Mouse (Mus musculus) heart, adult 9 months (tissue): ENCODE measurements around the gene Mmp27.
A peak's percentile ranks its signal among the peaks of the same experiment; 100 is the strongest.

ENCODE experiments used
- DNase-seq, 2 experiments: peaks; one replicate each; pipeline ENCODE4 v3.0.0; 2022; ENCODE audit warnings: low spot score in 2 of 2

Gene Mmp27

DNA sequence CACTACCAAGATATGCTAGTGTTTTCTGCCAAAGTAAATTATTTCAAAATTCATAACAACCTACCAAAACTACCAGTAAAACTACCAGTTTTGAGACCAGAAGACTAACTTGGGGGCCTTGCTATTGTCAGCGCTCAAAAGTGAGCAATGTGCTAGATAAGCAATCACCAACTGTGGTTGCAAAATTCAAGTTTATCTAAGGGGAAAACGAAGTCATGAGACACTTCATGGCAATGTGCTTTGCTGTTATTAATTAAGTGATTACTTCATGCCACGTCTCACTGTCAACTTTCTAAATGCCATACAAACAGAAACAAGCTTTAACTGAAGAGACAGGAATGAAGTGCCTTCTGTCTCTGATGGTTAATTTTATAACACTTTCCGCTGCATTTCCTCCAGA, at the start of gene Mmp27:
Gene Mmp27, plus strand, starts transcription at position 235 of the 400 bp plus-strand sequence.
- peak in 1 of 2 experiments; percentile 21 for DNase-seq

DNA sequence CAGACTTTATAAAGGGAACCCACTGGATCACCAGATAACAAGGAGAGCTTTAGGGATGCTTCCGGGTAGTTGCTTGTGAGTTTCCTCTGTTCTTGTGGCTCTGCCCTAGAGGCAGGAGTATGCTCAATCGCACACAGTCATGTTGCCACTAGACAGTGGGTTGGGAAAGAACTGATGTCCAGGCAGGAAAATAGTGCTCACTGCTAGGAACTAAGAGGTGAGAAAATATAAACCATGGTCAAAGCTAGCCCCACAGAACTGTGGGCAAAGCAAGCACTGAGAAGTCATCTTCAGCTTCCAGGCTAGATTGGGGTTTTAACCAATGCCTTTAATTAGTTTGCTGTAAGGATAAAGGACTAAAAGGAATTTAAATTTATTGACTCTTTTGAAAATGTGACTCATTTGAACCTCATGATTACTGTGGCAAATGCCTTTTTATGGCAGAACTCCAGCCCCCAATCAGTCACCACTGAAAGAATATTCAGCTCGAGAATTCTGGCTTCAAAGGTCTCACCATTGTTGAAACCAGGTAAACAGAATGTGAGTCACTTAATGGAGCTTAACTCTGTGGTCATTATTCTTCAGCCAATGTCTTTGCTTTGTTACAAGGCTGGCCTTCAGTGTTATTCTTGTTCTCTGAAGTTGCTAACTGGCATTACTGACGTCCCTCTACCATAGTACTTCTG, 44.8 kb upstream of the Mmp27 start:
- DNase-seq: no peak

DNA sequence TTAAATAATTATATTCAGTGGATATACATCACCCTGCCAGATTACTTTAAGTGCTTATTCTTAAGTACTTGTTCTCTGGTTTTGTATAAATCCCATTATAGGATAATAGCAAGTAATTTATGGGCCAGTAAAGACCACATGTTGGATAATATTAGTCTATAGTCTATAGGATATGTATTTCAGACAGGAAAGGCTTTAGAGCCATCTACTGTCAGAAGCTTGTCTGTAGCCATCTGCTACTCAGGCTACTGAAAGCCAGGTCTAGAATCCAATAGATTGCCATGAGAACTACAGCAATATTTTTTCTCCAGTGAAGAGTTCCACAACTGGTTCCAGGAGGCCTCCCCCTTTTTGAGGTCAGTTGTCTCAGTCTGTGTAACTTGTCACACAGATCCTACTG, 28.4 kb upstream of the Mmp27 start:
- no peak for DNase-seq

GRCm38 (mm10) chr9:7544923-7545457, 26.2 kb upstream of the Mmp27 start:
- DNase-seq: peak; percentile 13 to 21

- peak; percentile 74 for DNase-seq
These were observed 25.7 kb upstream of the Mmp27 start for GRCm38 (mm10) chr9:7545471-7545870.

- DNase-seq: no peak
These were observed 25.3 kb upstream of the Mmp27 start for GRCm38 (mm10) chr9:7545920-7546319.

DNA sequence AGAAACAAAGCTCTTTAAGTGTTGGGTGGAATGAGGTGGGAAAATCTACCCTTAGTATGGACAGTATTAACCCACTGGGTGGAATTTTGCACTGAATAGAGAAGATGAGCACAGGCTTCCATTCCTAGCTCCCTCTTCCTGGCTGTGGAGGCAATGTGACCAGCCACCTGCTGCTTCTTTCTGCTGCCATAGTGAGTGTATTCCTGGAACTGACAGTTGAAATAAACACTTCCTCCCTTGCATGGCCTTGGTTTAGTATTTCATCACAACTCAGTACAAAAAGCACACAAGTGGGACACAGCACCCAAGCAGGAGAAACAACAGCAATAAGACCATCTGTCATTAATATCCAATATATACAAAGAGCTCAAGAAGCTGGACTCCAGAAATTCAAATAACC, 19.3 kb upstream of the Mmp27 start:
- DNase-seq: no peak

GRCm38 (mm10) chr9:7553536-7553935, 17.7 kb upstream of the Mmp27 start:
- DNase-seq: no peak

- peak in 1 of 2 experiments; percentile 34 for DNase-seq
These were observed 16.8 kb upstream of the Mmp27 start for GRCm38 (mm10) chr9:7554382-7554781.

GRCm38 (mm10) chr9:7558221-7559017, 12.8 kb upstream of the Mmp27 start, which contains the start of gene Mmp8:
Mmp8 (plus strand) TSS chr9:7558456.
- peak in 1 of 2 experiments; percentile 14 for DNase-seq

DNA sequence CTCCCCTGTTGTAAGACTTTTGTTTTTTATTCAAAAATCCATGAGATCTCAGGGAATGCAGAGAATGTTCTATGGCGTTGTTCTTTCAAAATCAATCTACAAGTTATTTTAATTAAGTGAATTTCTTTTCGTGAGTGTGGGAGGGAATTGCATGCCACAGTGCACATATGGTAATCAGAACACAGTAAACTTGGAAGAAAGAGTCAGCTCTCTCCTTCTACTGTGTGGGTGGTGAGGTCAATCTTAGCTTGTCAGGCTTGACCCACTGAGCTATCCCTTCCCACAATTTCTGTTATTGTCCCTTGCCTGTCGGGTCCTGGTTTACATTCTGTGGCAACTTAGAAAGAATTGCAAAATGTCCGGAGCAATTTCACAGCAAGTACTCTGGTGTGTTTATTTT, 11.2 kb upstream of the Mmp27 start:
- no peak for DNase-seq

GRCm38 (mm10) chr9:7567376-7567775, 3.8 kb upstream of the Mmp27 start:
- peak; percentile 23 to 29 for DNase-seq

GRCm38 (mm10) chr9:7567923-7568322, 3.3 kb upstream of the Mmp27 start:
- no peak for DNase-seq

GRCm38 (mm10) chr9:7570485-7570884, 711 bp upstream of the Mmp27 start:
- peak in 1 of 2 experiments; percentile 22 for DNase-seq

DNA sequence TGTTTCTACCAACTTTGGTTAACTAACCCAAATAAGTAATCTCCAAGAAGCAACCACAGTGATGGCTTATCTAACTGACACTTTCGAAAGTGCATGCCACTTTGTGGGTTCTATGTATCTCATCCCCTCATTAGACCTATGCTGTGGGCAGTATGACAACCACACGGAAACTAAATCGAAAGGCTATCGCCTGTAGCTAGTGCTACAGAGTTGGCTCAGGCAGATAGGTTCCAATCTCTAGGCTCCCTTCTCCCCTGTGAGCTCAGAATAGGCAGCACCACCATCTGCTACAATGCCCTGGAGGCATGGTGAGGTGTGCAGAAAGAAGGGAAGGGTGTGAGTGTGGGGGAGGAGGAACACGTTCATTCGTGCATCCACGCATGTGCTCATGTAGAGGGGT, 992 bp downstream of the Mmp27 start:
- no peak for DNase-seq

DNA sequence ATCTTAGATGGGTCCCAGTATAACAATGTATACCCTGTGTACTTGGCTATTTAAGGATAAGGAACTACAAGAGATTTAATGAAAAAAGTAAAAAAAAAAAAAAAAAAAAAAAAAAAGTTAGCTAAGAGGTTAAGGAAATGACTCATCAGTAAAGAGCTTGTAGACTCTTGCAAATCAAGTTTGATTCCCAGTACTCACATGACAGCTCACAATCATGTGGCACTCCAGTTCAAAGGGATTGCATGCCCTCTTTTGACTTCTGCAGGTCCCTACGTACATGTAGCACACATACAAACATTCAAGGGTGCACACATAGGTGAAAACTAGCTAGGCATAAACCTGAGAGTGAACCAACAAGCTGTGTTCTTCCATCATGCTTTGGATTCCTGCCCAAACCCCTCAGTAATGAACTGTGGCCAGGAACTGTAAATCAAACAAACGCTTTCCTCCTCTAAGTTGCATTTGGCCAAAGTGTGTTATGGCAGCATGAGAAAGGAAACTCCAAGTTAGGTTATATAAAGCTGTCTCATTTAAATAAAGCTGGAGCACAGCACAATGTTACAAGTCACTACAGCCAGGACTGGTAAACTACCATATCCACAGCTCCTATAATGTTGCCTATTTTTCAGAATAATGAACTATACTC, 1.6 kb downstream of the Mmp27 start:
- DNase-seq: peak in 1 of 2 experiments; percentile 8

DNA sequence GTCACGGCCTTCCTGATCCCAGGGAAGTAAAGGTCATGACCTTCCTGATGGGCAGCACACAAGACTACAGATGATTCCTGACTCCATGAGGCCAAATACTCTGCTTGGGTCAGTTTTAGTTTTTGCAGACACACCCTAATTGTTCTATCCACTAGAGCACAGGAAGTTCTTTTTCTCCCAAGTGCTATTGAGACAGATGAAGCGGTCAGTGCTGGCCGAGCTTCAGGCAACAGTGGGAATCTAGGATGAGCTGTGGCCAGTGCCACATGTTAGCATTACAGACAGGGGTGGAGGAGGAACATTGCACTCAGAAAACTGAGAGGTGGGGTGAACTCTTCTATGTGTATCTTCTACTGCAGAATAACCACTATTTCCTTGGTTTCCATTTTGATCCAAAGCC, 4.3 kb downstream of the Mmp27 start:
- DNase-seq: peak; percentile 49 to 53

DNA sequence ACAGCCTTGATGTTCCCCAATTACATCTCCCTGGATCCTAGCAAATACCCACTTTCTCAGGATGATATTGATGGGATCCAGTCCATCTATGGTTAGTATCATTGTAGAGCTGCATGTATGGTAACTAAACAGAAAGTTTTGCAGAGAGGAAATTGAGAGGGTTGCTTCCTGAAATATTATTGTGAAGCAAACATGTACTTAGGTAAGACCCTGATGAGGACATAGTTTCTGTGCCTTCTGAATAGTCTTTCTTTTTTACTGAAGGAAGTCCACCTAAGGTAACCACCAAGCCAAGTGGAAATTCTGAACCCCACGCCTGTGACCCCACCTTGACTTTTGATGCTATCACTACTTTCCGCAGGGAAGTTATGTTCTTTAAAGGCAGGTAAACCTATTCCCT, 6.2 kb downstream of the Mmp27 start:
- DNase-seq: no peak

DNA sequence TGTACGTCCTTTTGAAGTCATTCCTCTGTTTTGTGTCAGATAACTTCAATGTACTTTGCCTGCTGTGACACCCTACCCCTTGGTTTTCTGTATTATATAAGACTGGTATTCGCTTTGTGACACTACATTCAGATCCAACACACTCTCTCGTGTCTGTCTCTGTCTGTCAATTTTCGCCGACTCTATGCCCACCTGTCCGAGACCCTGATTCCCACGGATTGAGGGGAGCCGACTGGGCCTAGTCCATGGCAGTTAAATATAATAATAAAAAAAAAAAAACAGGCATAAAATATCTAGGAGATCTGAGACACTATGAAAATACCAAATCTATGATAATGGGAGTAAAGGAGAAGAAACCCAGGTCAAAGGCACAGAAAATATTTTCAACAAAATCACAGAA, 18.9 kb downstream of the Mmp27 start:
- DNase-seq: no peak

GRCm38 (mm10) chr9:7593272-7593812, 22.1 kb downstream of the Mmp27 start:
- no peak for DNase-seq

DNA sequence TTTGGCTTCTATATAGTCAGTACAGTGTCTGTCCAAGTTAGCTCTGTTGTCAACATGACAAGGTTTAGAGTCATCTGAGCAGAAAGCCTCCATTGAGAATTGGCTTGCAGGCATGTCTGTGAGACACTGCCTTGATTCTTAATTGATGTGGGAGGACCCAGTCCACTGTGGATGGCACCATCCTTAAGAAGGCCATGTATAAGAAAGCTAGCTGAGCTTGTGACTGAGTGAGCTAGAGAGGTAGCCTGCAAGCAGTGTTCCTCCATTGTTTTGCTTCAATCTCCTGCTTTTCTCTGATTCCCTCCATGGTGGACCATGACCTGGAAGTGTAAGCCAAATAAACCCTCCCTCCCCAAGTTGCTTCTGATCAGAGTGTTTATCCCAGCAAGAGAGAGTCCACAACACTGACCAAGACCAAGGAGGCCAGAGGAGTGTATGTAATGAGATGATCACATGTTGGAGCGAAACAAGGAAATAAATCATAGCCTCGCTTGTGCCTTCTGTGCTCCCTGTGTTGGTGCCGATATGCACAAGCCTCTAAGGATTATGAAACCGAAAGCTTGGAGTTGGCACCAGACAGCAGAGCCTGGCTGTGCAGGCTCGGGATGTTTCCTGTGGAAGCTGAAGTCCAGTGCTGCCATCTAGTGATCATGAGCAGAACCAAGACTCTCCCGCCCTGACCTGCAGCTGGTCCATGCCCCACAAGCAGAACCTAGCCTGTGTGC, 23.8 kb downstream of the Mmp27 start:
- DNase-seq: peak; percentile 89 to 90
